Mouse (Mus musculus) ES-E14 (cell line): Measurements from ENCODE around the gene Dnaja4. TPM values are rescaled to one million over a fixed set of nuclear protein-coding genes. Genes with fewer than 3 reads are reported as not detected.

Source experiments
- DNase-seq: peaks from one replicate; pipeline ENCODE4 v3.0.0-alpha.2; 2013; ENCODE audit warnings: low read depth, low spot score
- H3K27ac ChIP-seq: 2 replicates; pipeline ENCODE4 v1.5.1; 2012; ENCODE audit warnings: low read depth, mild to moderate bottlenecking, low read length, moderate library complexity, mixed read lengths; ENCODE audit not compliant: poor library complexity, insufficient read depth, severe bottlenecking
- H3K36me3 ChIP-seq: 2 replicates; pipeline ENCODE4 v1.6.1; 2012; ENCODE audit warnings: mild to moderate bottlenecking, low read length, moderate library complexity, mixed read lengths; ENCODE audit not compliant: control insufficient read depth, poor library complexity, insufficient read depth, severe bottlenecking
- H3K4me1 ChIP-seq, 2 experiments: fragments of 150-350 bp in 1 of 2; sonication (generic) in 1 of 2; 2 replicates each; pipeline ENCODE4 v1.6.1; 2012; ENCODE audit warnings: low read length in 2 of 2, mild to moderate bottlenecking in 1 of 2, mixed read lengths in 1 of 2; ENCODE audit not compliant: control insufficient read depth in 2 of 2, insufficient read depth in 2 of 2, poor library complexity in 1 of 2
- H3K4me3 ChIP-seq, 2 experiments: fragments of 150-350 bp in 1 of 2; sonication (generic) in 1 of 2; 2 replicates each; pipeline ENCODE4 v1.5.1; 2012; ENCODE audit warnings: low read length in 2 of 2, low read depth in 1 of 2, mild to moderate bottlenecking in 1 of 2, mixed read lengths in 1 of 2; ENCODE audit not compliant: insufficient read depth in 1 of 2, poor library complexity in 1 of 2, severe bottlenecking in 1 of 2
- H3K9ac ChIP-seq: 2 replicates; pipeline ENCODE4 v1.6.1; 2012; ENCODE audit warnings: low read depth, mild to moderate bottlenecking, low read length, mixed read lengths; ENCODE audit not compliant: poor library complexity, insufficient read depth, severe bottlenecking
- H3K9me3 ChIP-seq: fragments of 150-350 bp; sonication (generic); 2 replicates; pipeline ENCODE4 v1.6.1; 2012; ENCODE audit warnings: low read depth, mild to moderate bottlenecking, low read length; ENCODE audit not compliant: control insufficient read depth, insufficient read depth
- CHD2 ChIP-seq: IDR thresholded peaks from 2 replicates; pipeline ENCODE4 v1.6.1; 2014; ENCODE audit warnings: mild to moderate bottlenecking, low read depth, low read length, inconsistent platforms
- HCFC1 ChIP-seq: IDR thresholded peaks from 2 replicates; pipeline ENCODE4 v1.6.1; 2012; ENCODE audit warnings: low read length, inconsistent platforms, borderline replicate concordance; ENCODE audit not compliant: insufficient read depth
- MAFK ChIP-seq: IDR thresholded peaks from 2 replicates; pipeline ENCODE4 v1.6.1; 2014; ENCODE audit warnings: mild to moderate bottlenecking, low read depth, low read length, inconsistent platforms; ENCODE audit not compliant: insufficient read depth
- ZC3H11A ChIP-seq: IDR thresholded peaks from 2 replicates; pipeline ENCODE4 v1.6.1; 2012; ENCODE audit warnings: low read depth, mild to moderate bottlenecking, inconsistent platforms, low read length, borderline replicate concordance
- ZNF384 ChIP-seq: IDR thresholded peaks from 2 replicates; pipeline ENCODE4 v1.6.1; 2012; ENCODE audit warnings: low read depth, low read length, inconsistent platforms
- in situ Hi-C, 2 experiments: fragments of 600-800 bp; cut with MboI; formaldehyde crosslinking; loops; one replicate each; pipeline ENCODE4 v1.15.1; 2025; ENCODE audit warnings: low sequenced_read_pairs in 2 of 2, inconsistent platforms in 1 of 2; ENCODE audit not compliant: unreplicated experiment in 2 of 2
- total RNA-seq: library from RNA; depleted of rRNA; stranded (reverse); fragments of 300-350 nt; gene quantifications from 2 replicates; pipeline ENCODE4 v1.2.3, GENCODE M21; 2012

Gene Dnaja4
- total RNA-seq, 1 experiment = 1.3 TPM

- DNase-seq = no peak
- no peaks in the 10 kb centered on the region for H3K4me1 ChIP-seq
- TF ChIP-seq ZNF384 = no peak
- no peak for TF ChIP-seq MAFK
- no peak for TF ChIP-seq CHD2
- TF ChIP-seq ZC3H11A = no peak
- no peak for TF ChIP-seq HCFC1
- H3K36me3 ChIP-seq = no peaks in the 10 kb centered on the region
- H3K9ac ChIP-seq = no peak overlapping the region
- H3K9me3 ChIP-seq = no peaks in the 10 kb centered on the region
- H3K4me3 ChIP-seq = no peak overlapping the region
- no peak overlapping the region for H3K27ac ChIP-seq
- in situ Hi-C loops = no loop called here
These were observed 8.8 kb downstream of the Dnaja4 start for GRCm38 (mm10) chr9:54707288-54707999.

- Histone ChIP-seq H3K4me3 (no peak overlapping the region), H3K9me3 (no peaks in the 10 kb centered on the region), H3K36me3 (no peaks in the 10 kb centered on the region), H3K27ac (no peak overlapping the region), H3K9ac (no peak overlapping the region), H3K4me1 (no peaks in the 10 kb centered on the region)
- in situ Hi-C loops = no loop called here
- no peak for TF ChIP-seq ZC3H11A
- TF ChIP-seq MAFK = no peak
- no peak for TF ChIP-seq HCFC1
- no peak for TF ChIP-seq ZNF384
- no peak for TF ChIP-seq CHD2
- no peak for DNase-seq
These were observed 9.4 kb downstream of the Dnaja4 start for GRCm38 (mm10) chr9:54708085-54708484.

- Histone ChIP-seq H3K4me3 (no peak overlapping the region), H3K36me3 (peaks cover 22% of the 10 kb centered on the region), H3K9me3 (no peaks in the 10 kb centered on the region), H3K9ac (no peak overlapping the region), H3K4me1 (no peaks in the 10 kb centered on the region), H3K27ac (no peak overlapping the region)
- TF ChIP-seq CHD2 (no peak), MAFK (no peak), ZC3H11A (no peak), ZNF384 (no peak), HCFC1 (no peak)
- in situ Hi-C loops = no loop called here
- no peak for DNase-seq
These were observed 17.1 kb downstream of the Dnaja4 start for GRCm38 (mm10) chr9:54715776-54716175.

GRCm38 (mm10) chr9:54717527-54717926 lies 18.9 kb downstream of the Dnaja4 start:
- no peaks in the 10 kb centered on the region for H3K4me1 ChIP-seq

GRCm38 (mm10) chr9:54722156-54722555 lies 23.5 kb downstream of the Dnaja4 start:
- Histone ChIP-seq H3K36me3 (peaks cover 43% of the 10 kb centered on the region), H3K4me1 (no peaks in the 10 kb centered on the region), H3K9ac (no peak overlapping the region), H3K27ac (no peak overlapping the region), H3K4me3 (no peak overlapping the region), H3K9me3 (no peaks in the 10 kb centered on the region)
- in situ Hi-C loops = no loop called here
- TF ChIP-seq MAFK (no peak), ZNF384 (no peak), HCFC1 (no peak), CHD2 (no peak), ZC3H11A (no peak)
- no peak for DNase-seq

More at GRCm38 (mm10) chr9:54717527-54717926, 18.9 kb downstream of the Dnaja4 start:
- Histone ChIP-seq H3K9me3 (no peaks in the 10 kb centered on the region), H3K36me3 (peaks cover 32% of the 10 kb centered on the region), H3K4me3 (no peak overlapping the region), H3K27ac (no peak overlapping the region), H3K9ac (no peak overlapping the region)
- no peak for TF ChIP-seq HCFC1
- no peak for TF ChIP-seq ZC3H11A
- no peak for TF ChIP-seq CHD2
- TF ChIP-seq MAFK = no peak
- TF ChIP-seq ZNF384 = no peak
- DNase-seq = no peak
- in situ Hi-C loops = no loop called here
